Mouse (Mus musculus) adrenal gland, adult 8-10 months (tissue): ENCODE results near the gene 1700034I23Rik. TPM values are rescaled to one million over a fixed set of nuclear protein-coding genes. Genes with fewer than 3 reads are reported as not detected.
"Not testable (repeated sequence)": the region's sequence is repeated elsewhere in the genome, so short reads cannot be mapped to it uniquely, and the experiment has no call there.

Experiments used
- DNase-seq: peaks from one replicate; pipeline ENCODE4 v3.0.0; 2022
- total RNA-seq, 4 experiments: library from RNA; stranded (reverse); gene quantifications; 2 replicates each; pipeline ENCODE4 v1.2.4; 2022

Gene 1700034I23Rik
- total RNA-seq: under 1 TPM in 2 of 4 experiments, not detected in 2; 0.19 to 0.34 TPM

GRCm38 (mm10) chr3:40902443-40902842 is at the start of gene 1700034I23Rik:
Gene 1700034I23Rik (minus strand): TSS chr3:40902543.
- not testable (repeated sequence) for DNase-seq

- DNase-seq: no peak
These were observed 49.0 kb upstream of the 1700034I23Rik start for GRCm38 (mm10) chr3:40951365-40951764.

- peak; percentile 61 for DNase-seq
These were observed 48.4 kb upstream of the 1700034I23Rik start for GRCm38 (mm10) chr3:40950601-40951201.

GRCm38 (mm10) chr3:40949903-40950600 is 47.7 kb upstream of the 1700034I23Rik start:
- peak; percentile 20 for DNase-seq

- DNase-seq: peak; percentile 100
These were observed 47.0 kb upstream of the 1700034I23Rik start, which contains the start of gene Larp1b for GRCm38 (mm10) chr3:40949170-40949902. Gene Larp1b (plus strand): TSS chr3:40949828.

- DNase-seq: no peak
These were observed 36.7 kb upstream of the 1700034I23Rik start for GRCm38 (mm10) chr3:40939019-40939418.

GRCm38 (mm10) chr3:40938592-40938991 is 36.2 kb upstream of the 1700034I23Rik start:
- no peak for DNase-seq

- DNase-seq: no peak
These were observed 35.8 kb upstream of the 1700034I23Rik start for GRCm38 (mm10) chr3:40938189-40938588.

- peak; percentile 15 for DNase-seq
These were observed 8.0 kb downstream of the 1700034I23Rik start for GRCm38 (mm10) chr3:40894336-40894735.

GRCm38 (mm10) chr3:40893816-40894258 is 8.5 kb downstream of the 1700034I23Rik start:
- peak; percentile 99 for DNase-seq

- not testable (repeated sequence) for DNase-seq
These were observed 49.1 kb downstream of the 1700034I23Rik start for GRCm38 (mm10) chr3:40853123-40853738.

Other genes starting within 250 kb of the 1700034I23Rik start
- gene Slc25a31, start 193.7 kb downstream of the 1700034I23Rik start, total RNA-seq: under 1 TPM in 1 of 4 experiments, not detected in 3; 0.22 TPM
- 100 to 1,000 TPM in 1 of 4 experiments, 10 to 100 TPM in 3; 68.7 to 102 (median 70.5) TPM for gene Hspa4l, start 158.0 kb downstream of the 1700034I23Rik start, total RNA-seq
- gene Plk4, start 102.5 kb downstream of the 1700034I23Rik start, total RNA-seq: 1 to 10 TPM; 4.2 to 8.7 (median 5.5) TPM
- 10 to 100 TPM; 18.8 to 28.4 (median 20.2) TPM for gene Mfsd8, start 55.7 kb downstream of the 1700034I23Rik start, total RNA-seq
- 1 to 10 TPM; 4.4 to 8.6 (median 6.9) TPM for gene Abhd18, start 55.6 kb downstream of the 1700034I23Rik start, total RNA-seq
- 10 to 100 TPM; 22.3 to 33.3 (median 26.7) TPM for gene Larp1b, start 47.3 kb upstream of the 1700034I23Rik start, total RNA-seq
- gene Pgrmc2, start 180.5 kb upstream of the 1700034I23Rik start, total RNA-seq: 10 to 100 TPM; 50.4 to 57.7 (median 54.3) TPM